Mouse (Mus musculus) G1E (cell line): ENCODE data around the gene Endod1. TPM values are rescaled to one million over a fixed set of nuclear protein-coding genes. Genes with fewer than 3 reads are reported as not detected.

Experiments
- ATAC-seq: 2 replicates; pipeline ENCODE4 v1.8.0; 2016; ENCODE audit warnings: mild to moderate bottlenecking; ENCODE audit not compliant: insufficient number of reproducible peaks, poor library complexity, low FRiP score, severe bottlenecking; ENCODE audit errors: extremely low read depth
- DNase-seq: peaks from one replicate; pipeline ENCODE4 v3.0.0; 2012; ENCODE audit warnings: low spot score
- H3K27me3 ChIP-seq: 2 replicates; pipeline ENCODE4 v1.6.1; 2012; ENCODE audit warnings: mild to moderate bottlenecking, low read length, inconsistent platforms; ENCODE audit not compliant: insufficient read depth
- H3K36me3 ChIP-seq: replicated peaks from 2 replicates; pipeline ENCODE3; 2012; ENCODE audit warnings: mild to moderate bottlenecking, inconsistent platforms
- H3K4me1 ChIP-seq: 2 replicates; pipeline ENCODE4 v1.6.1; 2012; ENCODE audit warnings: low read depth, low read length, inconsistent platforms, mixed read lengths; ENCODE audit not compliant: insufficient read depth
- H3K4me3 ChIP-seq: 2 replicates; pipeline ENCODE4 v1.5.1; 2012; ENCODE audit warnings: low read depth, mild to moderate bottlenecking, inconsistent platforms, low read length, moderate library complexity, mixed read lengths
- H3K9me3 ChIP-seq: replicated peaks from 2 replicates; pipeline ENCODE4 v1.6.1; 2012; ENCODE audit warnings: inconsistent platforms
- CTCF ChIP-seq: IDR thresholded peaks from 2 replicates; pipeline ENCODE4 v1.5.1; 2012; ENCODE audit warnings: low read depth, low read length, inconsistent platforms, mixed read lengths
- GATA1 ChIP-seq: IDR thresholded peaks from 2 replicates; pipeline ENCODE4 v1.6.1; 2012; ENCODE audit warnings: borderline replicate concordance, low read length, inconsistent platforms, mixed read lengths
- GATA2 ChIP-seq: IDR thresholded peaks from 2 replicates; pipeline ENCODE4 v1.6.1; 2012; ENCODE audit warnings: low read depth, low read length, inconsistent platforms, borderline replicate concordance
- POLR2AphosphoS5 ChIP-seq: IDR thresholded peaks from 2 replicates; pipeline ENCODE4 v1.6.1; 2012; ENCODE audit warnings: low read depth, low read length, inconsistent platforms; ENCODE audit not compliant: insufficient replicate concordance
- TAL1 ChIP-seq: conservative IDR thresholded peaks from 2 replicates; pipeline ENCODE4 v1.6.1; 2012; ENCODE audit warnings: low read depth, low read length, inconsistent platforms, mixed read lengths
- polyA plus RNA-seq: library from polyadenylated mRNA; stranded (reverse); fragments of >175 nt; gene quantifications from 2 replicates; pipeline ENCODE4 v1.2.3, GENCODE M21; 2012
- total RNA-seq, 2 experiments: library from RNA; stranded (forward) in 1 of 2; stranded (reverse) in 1 of 2; fragments of 200-1000 nt in 1 of 2; fragments of >200 nt in 1 of 2; fragmentation: Nextera tagmentation in 1 of 2; gene quantifications; 2 replicates each; pipeline ENCODE4 v1.2.3; 2014 to 2017

Gene Endod1
- total and polyA plus RNA-seq, 3 experiments = 5.1 to 26.7 (median 7.5) TPM

DNA sequence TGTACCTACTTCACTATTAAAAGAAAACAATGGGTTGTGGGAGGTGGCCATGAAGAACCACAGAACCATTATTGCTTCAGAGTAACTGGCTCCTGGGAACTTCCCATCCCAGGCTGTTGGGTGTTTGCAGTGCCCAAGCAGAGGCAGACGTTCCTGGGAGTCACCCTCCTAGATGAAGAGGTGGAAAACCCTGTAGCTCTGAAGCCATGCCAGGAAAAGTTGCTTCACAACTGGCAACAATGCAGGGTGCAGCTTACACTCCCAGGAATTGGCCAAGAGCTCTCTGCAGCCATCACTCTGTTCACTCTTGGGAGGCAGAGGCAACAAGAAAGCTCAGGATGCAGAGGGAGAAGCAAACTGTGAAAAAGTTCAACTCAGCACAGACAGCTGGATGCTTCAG is 16.8 kb upstream of the Endod1 start:
- no peak for DNase-seq
- Histone ChIP-seq H3K27me3 (no peaks in the 10 kb centered on the region), H3K4me3 (no peak overlapping the region; the same call in 1 of the 2 replicates), H3K4me1 (peaks cover 64% of the 10 kb centered on the region), H3K36me3 (no peaks in the 10 kb centered on the region), H3K9me3 (no peaks in the 10 kb centered on the region)
- no peak for TF ChIP-seq GATA1
- no peak for TF ChIP-seq CTCF
- TF ChIP-seq POLR2AphosphoS5 = no peak
- ATAC-seq = no peak

DNA sequence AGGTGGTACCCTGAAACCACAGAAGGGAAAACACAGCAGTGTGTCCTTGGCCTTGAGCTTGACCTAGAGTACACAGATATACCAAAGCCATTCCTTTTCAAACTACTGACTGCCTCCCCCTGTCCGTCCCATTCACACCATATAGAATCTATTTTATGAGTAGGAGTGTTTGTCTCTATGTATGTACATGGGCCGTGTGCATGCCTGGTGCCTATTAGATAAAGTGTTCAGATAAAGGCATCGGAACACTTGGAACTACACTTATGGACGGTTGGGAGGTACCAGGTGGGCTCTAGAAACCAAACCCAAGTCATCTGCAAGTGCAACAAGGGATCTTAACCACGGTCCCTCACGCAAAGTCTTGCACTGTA is 16.1 kb upstream of the Endod1 start:
- Histone ChIP-seq H3K9me3 (no peaks in the 10 kb centered on the region), H3K36me3 (no peaks in the 10 kb centered on the region), H3K4me3 (peak overlapping the region; percentile 21; the same call in 1 of the 2 replicates), H3K27me3 (no peaks in the 10 kb centered on the region), H3K4me1 (peaks cover 66% of the 10 kb centered on the region)
- TF ChIP-seq GATA1 (no peak), GATA2 (no peak), TAL1 (no peak), CTCF (no peak), POLR2AphosphoS5 (no peak)
- ATAC-seq = peak; percentile 34; the same call in 1 of the 2 replicates
- no peak for DNase-seq

DNA sequence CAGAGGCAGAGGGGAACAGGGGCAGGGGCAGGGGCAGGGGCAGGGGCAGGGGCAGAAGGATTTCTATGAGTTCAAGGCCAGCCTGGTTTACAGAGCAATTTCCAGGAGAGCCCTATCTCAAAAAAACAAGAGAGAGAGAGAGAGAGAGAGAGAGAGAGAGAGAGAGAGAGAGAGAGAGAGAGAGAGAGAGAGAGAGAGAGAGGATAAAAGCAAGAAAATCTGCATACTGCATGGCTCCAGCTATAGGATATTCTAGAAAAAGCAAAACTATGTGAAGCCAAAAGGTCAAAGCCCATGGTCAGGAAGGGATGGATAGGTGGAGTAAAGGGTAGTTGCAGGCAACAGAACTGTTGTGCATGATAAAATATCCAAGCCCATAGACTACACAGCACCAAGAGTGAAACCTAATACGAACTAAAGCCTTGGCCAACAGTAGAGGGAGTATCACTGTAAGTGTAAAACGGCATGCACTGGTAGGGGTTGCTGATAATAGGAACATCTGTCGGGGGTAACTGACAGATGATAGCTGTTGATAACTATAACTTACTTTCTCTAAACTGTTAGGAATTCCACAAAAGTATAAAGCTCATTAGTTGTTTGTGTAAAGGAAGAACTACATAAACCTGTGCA is 15.6 kb upstream of the Endod1 start:
- Histone ChIP-seq H3K9me3 (no peaks in the 10 kb centered on the region), H3K4me1 (peaks cover 70% of the 10 kb centered on the region), H3K4me3 (peak overlapping the region; percentile 21; the same call in 1 of the 2 replicates), H3K36me3 (no peaks in the 10 kb centered on the region), H3K27me3 (no peaks in the 10 kb centered on the region)
- ATAC-seq (peak; percentile 87), DNase-seq (peak; percentile 55)
- TF ChIP-seq CTCF (no peak), POLR2AphosphoS5 (no peak), TAL1 (peak; percentile 85)

DNA sequence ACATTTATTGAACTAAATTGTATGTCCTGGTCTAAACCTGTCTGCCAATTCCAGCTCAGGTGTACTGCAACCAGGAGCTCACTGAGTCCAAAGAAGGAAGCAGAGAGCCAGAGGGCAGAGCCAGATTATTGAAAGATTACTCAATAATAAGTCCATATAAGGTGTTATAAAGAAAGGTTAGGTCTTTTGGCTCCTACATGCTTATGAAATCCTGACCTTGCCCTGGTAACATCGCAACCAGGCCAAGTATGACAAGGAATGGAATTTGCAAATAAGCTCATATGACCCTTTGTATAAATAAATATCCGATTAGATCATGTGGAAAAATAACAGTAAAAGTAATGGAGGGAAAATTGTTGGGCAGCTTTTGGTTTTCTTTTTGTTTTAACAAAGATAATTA is 14.8 kb upstream of the Endod1 start:
- ATAC-seq (no peak), DNase-seq (no peak)
- Histone ChIP-seq H3K4me3 (no peak overlapping the region), H3K27me3 (no peaks in the 10 kb centered on the region), H3K4me1 (peaks cover 79% of the 10 kb centered on the region), H3K9me3 (no peaks in the 10 kb centered on the region), H3K36me3 (no peaks in the 10 kb centered on the region)
- TF ChIP-seq CTCF (no peak), POLR2AphosphoS5 (no peak), GATA1 (no peak), TAL1 (no peak), GATA2 (no peak)

DNA sequence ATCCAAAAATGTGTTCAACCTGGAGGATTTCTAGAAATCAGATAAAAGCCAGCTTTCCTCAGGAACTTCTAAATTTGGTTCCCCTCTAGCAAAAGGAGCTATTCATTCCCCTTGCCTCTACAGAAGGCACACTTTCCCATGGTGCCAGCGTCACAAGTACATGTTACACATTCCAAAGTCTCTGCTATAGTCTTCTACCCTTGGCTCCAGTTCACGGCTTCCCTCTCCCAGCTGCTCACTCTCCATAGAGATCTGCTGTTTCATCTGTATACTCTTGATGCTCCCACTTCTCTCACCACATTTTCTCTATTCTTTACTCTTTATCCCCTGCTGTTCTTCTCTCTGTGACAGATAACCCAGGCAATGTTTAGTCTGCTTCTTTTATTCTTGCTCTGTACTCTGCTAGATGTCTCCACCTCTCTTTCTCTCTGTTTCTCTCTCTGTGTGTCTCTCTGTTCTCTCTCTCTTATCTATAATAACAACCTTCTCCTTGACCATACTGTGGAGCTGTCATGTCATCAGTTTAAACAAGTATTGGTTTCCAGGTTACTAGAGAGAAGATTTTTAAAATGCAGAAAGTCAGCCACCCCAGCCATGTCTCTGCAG is 13.8 kb upstream of the Endod1 start:
- Histone ChIP-seq H3K27me3 (no peaks in the 10 kb centered on the region), H3K4me3 (no peak overlapping the region; the same call in 1 of the 2 replicates), H3K9me3 (no peaks in the 10 kb centered on the region), H3K36me3 (no peaks in the 10 kb centered on the region), H3K4me1 (peaks cover 76% of the 10 kb centered on the region)
- TF ChIP-seq POLR2AphosphoS5 (no peak), CTCF (no peak), GATA2 (no peak), GATA1 (no peak), TAL1 (no peak)
- DNase-seq (no peak), ATAC-seq (no peak; the same call in 1 of the 2 replicates)

DNA sequence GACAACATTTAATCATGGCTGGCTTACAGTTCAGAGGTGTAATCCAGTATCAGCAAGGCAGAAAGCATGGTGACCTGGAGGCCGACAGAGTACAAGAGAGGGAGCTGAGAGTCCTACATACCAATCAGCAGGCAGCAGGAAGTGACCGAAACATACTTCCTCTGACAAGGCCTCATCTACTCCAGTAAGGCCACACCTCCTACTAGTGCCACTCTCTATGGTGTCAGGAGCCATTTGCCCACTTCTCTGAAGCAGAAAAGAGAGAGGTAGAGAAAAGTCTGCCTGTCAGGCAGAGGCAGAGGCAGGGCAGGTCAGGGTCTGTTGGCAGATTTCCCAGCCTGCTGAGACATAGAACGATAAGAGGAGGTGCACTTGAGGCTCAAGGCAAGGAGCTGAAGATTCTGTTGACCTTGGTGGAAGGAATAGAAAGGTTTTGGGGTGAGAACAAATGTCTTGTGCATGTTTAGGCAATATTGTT is 10.6 kb upstream of the Endod1 start:
- H3K36me3 ChIP-seq = peaks cover 3% of the 10 kb centered on the region
- ATAC-seq = no peak
- H3K27me3 ChIP-seq = no peaks in the 10 kb centered on the region
- peaks cover 57% of the 10 kb centered on the region for H3K4me1 ChIP-seq
- no peaks in the 10 kb centered on the region for H3K9me3 ChIP-seq
- peak overlapping the region; percentile 26; the same call in 1 of the 2 replicates for H3K4me3 ChIP-seq
- no peak for DNase-seq
- no peak for TF ChIP-seq GATA1
- TF ChIP-seq CTCF = no peak
- TF ChIP-seq TAL1 = no peak
- no peak for TF ChIP-seq GATA2
- no peak for TF ChIP-seq POLR2AphosphoS5

DNA sequence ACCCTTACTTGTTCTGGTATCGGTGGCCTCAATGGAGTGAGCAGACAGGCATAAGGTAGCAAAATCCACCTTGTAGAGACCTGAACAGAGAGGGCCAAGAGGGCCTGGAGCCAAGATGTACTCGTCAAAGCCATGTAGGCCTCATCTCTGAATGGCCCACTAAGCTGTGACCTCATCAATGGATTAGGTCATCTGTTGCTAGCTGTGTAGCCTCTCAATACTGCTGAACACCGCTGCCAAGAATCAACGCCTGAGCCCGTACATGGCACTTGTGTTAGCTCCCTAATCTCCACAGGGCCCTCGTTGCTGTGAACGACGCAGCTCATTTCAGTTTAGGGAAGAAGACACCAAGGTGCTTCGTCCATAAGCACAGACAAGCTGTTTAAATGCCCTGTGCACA is 10.0 kb upstream of the Endod1 start:
- peaks cover 3% of the 10 kb centered on the region for H3K36me3 ChIP-seq
- TF ChIP-seq GATA1 (no peak), CTCF (no peak), GATA2 (no peak), POLR2AphosphoS5 (no peak), TAL1 (no peak)
- peaks cover 57% of the 10 kb centered on the region for H3K4me1 ChIP-seq
- ATAC-seq (no peak), DNase-seq (no peak)
- peak overlapping the region; percentile 26; the same call in 1 of the 2 replicates for H3K4me3 ChIP-seq
- H3K9me3 ChIP-seq = no peaks in the 10 kb centered on the region
- H3K27me3 ChIP-seq = no peaks in the 10 kb centered on the region
